Mouse (Mus musculus) adrenal gland, postnatal 25 days (tissue): ENCODE measurements around the gene Gm45140. TPM values are rescaled to one million over a fixed set of nuclear protein-coding genes. Genes with fewer than 3 reads are reported as not detected.

Source experiments
- DNase-seq: peaks from one replicate; pipeline ENCODE4 v3.0.0; 2021; ENCODE audit warnings: mixed read lengths
- total RNA-seq: library from RNA; stranded (reverse); gene quantifications from 2 replicates; pipeline ENCODE4 v1.2.3, GENCODE M21; 2021

The Gm45140 gene
- total RNA-seq, 1 experiment from 2014 or later = 5.1 TPM

DNA sequence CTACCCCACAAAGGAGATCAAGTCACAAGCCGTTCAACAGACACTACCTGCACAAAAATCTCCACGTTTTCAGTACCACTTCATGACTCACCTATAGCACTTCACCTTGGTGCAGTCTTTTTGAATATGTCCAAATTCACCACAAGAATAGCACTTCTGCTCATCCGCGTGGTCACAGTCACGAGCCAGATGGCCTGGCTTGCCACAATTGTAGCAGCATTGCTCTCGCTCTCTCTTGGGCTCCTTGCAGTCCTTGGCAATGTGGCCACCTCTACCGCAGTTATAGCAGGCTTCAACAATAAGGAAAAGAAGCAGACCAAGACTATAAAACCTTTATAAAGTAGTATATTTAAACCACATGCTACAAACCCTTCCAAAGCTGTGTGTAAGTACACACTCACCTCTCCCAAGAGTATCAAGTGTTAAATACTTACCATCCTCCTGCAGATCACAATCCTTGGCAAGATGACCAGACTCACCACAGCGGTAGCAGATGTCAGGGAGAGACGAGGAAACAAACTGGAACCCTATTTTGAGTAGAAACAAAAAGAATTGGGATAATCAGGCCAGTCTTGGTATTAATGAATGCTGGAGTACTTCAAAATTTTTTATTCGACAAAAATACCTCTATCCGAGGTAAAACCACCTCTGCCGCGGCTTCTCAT lies 9.6 kb upstream of the Gm45140 start:
- no peak for DNase-seq

DNA sequence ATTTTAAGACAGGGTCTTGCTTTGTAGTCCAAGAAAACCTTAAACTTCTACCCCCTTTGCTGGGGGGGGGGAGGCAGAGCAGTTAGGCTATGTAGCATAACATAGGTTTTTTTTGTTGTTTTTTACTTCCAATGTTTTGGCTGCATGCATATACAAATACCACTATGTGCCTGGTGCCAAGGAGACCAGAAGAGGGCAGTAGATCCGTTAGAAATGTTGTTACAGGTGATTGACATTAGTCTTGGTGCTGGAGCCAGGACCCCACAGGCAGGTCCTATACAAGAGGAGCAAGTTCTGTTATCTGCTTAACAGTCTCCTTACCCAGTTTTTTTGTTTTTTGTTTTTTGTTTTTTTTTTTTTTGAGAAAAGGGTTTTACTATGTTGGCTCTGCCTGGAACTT lies 6.7 kb upstream of the Gm45140 start:
- no peak for DNase-seq

- no peak for DNase-seq
Observed at GRCm38 (mm10) chr6:87841635-87842034, 6.0 kb upstream of the Gm45140 start.

GRCm38 (mm10) chr6:87839797-87840341 lies 4.3 kb upstream of the Gm45140 start:
- DNase-seq = no peak

GRCm38 (mm10) chr6:87838551-87839197 lies 3.1 kb upstream of the Gm45140 start, which contains the start of gene Isy1:
Isy1 (minus strand) TSS chr6:87838798.
- DNase-seq = peak; percentile 89

DNA sequence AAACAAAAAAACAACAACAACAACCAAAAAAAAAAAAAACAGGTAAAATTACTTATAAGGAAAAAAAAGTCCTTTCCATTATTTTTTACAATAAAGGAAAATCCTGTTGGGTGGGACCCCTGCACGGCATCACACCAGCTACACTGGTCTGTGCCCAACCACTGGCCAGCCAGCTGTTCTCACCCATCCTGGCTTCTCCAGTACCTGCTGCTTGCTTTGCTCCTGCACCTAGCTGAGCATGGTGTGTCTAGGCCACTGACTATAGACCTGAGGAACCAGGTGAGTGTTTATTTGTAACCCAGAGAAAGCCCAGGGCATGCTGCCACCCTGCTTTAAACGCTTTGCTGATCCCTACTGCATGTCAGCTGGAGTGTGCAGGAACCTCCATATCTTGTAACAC lies 15.2 kb downstream of the Gm45140 start:
- DNase-seq = no peak

- no peak for DNase-seq
Observed at GRCm38 (mm10) chr6:87814486-87814885, 21.1 kb downstream of the Gm45140 start.

DNA sequence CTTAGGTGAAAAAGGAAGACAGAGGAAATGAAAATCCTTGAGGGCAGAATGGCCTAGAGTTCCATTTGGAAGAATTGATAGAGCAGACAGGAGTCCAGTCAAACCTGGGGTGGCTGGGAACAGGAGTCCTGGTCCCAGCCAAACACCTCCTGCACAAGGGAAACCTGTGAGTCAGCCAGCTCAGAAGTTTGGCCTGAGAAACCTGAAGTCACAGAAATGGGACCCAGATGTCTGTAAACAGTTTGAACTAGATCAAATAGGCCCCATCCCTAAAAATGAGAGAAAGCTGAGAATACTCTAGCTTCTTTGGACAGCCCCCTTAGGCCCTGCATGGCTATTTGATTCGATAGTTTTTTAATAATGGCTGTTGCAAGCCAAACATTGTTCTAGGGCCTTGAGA lies 22.9 kb downstream of the Gm45140 start:
- DNase-seq = no peak

GRCm38 (mm10) chr6:87811675-87812338 lies 23.8 kb downstream of the Gm45140 start, which contains the start of gene Rab43:
Rab43 (minus strand) TSS chr6:87812164.
- DNase-seq = peak; percentile 96

- DNase-seq = peak; percentile 66
Observed at GRCm38 (mm10) chr6:87810713-87811669, 24.6 kb downstream of the Gm45140 start.

- no peak for DNase-seq
Observed at GRCm38 (mm10) chr6:87810311-87810710, 25.3 kb downstream of the Gm45140 start.

DNA sequence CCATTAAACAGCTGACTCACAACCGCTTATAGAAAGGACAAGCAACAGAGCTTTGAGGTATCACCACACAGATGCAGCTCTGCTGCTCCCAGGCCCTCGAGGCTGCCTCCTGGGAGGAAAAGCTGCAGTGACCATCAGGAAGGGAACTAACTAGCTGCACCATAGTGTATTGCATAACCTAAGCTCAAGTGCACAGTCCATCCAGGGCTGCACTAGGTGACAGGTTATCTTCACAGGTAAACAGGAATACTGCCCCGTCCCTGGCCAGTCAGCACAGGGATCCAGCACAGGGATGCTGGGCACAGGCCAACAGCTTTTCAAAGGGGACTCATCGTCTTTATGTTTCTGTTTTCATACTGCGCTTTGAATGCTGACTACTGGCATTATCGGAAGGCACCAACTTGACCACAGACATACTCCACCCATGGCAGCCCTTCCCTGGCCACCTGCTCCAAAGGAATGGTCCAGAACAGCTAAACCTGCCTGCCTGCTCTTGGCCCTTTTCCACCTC lies 25.9 kb downstream of the Gm45140 start:
- no peak for DNase-seq

DNA sequence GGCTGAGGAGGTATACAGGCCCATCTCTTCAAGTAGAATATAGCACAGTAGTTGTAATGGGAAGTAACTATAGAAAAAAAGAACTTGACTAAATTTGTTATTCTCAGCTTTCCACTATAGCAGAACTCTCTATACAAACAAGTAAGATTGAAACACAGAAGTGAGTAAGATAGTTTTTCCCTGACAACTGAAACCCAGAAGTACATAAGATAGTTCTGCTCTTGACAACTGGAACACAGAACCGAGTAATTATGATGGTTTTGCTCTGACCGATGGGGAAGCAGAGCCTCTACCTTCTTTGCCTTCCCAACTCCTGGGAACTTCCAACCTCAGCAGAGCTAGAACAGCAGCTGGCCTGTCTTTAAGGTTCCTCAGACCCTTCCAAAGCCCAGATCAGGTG lies 26.5 kb downstream of the Gm45140 start:
- no peak for DNase-seq

DNA sequence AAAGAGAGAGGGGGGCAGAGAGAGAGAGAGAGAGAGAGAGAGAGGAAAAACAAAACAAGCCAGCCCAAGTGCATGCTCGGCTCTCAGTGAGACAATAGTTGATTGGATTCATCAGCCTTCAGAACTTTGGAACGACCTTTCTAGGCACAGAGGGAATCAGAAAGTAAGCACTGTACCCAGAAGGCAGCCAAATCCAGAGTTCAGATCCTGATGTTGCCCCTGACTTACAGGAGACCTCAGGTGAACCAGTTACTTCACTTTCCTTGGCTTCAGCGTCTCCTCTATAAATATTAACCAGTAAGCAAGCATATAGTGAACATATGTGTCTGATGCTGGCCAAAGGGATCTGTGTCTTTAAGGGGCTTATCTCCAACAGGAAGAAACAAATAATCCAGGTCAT lies 27.1 kb downstream of the Gm45140 start:
- no peak for DNase-seq

- DNase-seq = no peak
Observed at GRCm38 (mm10) chr6:87807735-87808440, 27.7 kb downstream of the Gm45140 start.

DNA sequence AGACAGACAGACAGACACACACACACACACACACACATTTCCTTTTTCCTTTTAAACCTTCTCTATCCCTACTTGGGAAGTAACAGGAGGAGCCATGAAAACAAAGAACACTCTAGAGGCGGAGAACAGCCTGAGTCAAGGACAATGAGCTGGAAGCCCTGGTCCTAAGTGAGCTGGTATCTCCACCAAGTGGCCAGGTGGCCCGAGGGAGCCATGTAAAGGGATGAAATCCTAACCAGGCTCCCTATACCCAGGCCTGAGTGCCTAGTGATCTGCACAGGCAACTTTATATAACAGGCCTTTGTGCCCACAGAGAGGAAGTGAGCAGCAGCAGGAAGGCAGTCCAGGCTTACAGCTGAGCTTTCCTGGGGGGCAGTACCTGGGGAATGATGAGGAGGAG lies 28.7 kb downstream of the Gm45140 start:
- no peak for DNase-seq

DNA sequence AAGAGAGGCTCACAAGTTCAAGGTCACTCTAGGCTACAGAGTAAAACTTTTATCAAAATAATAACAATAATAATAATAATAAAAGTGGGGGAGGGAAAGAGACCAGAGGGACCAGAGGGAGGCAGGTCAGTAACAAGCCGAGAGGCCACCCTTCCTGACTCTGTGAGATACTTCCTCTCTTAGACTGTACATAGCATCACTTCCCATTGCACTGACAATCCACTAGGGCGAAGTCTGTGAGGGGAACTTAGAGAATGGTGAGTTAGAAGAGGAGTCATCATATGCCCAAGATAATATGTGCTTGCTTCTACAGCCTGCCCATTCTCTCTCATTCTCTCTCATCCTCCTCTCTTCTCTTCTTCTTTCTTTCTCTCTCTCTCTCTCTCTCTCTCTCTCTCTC lies 29.6 kb downstream of the Gm45140 start:
- no peak for DNase-seq

DNA sequence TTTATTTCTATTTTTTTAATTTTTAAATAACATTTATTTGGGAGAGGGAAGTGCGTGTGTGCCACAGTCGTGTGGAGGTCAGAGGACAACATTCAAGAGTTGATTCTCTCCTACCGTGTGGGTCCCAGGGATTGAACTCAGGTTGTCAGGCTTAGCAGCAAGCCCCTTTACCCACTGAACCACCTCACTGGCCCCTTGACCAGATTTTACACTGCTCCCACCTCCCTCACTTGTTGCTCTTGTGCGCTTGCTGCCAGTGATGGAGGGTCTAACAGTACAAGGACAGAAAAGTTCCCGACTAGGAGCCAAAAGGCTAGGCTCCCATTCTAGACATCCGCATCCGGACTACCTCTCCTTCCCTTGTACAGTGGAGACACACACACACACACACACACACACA lies 30.1 kb downstream of the Gm45140 start:
- no peak for DNase-seq

DNA sequence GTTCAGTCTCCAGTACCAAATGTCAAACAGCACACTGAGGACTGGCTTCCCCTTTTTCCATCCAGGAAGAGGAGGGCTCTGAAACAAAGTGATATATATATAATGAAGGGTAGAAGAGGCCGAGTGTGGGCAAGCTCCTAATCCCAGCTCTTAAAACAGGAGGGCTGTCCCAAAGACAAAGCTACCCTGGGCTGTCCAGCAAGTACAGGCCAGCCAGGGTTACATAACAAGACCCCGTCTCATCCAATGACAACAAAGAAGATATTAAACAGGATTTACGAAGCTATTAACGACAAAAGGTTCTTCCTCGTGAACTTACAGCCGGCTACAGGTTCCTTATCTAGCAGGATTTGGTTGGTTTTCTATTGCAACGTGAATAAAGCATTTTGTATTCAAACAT lies 30.7 kb downstream of the Gm45140 start:
- no peak for DNase-seq

- DNase-seq = no peak
Observed at GRCm38 (mm10) chr6:87804036-87804435, 31.6 kb downstream of the Gm45140 start.

- DNase-seq = no peak
Observed at GRCm38 (mm10) chr6:87802462-87802861, 33.1 kb downstream of the Gm45140 start.
